Mouse (Mus musculus): ENCODE data around the gene Mipol1. TPM values are rescaled to one million over a fixed set of nuclear protein-coding genes. Genes with fewer than 3 reads are reported as not detected.
"Not testable (repeated sequence)": the region's sequence is repeated elsewhere in the genome, so short reads cannot be mapped to it uniquely, and the experiment has no call there.

Mipol1 gene
- polyA plus RNA-seq, 1 experiment: 2.9 TPM

DNA sequence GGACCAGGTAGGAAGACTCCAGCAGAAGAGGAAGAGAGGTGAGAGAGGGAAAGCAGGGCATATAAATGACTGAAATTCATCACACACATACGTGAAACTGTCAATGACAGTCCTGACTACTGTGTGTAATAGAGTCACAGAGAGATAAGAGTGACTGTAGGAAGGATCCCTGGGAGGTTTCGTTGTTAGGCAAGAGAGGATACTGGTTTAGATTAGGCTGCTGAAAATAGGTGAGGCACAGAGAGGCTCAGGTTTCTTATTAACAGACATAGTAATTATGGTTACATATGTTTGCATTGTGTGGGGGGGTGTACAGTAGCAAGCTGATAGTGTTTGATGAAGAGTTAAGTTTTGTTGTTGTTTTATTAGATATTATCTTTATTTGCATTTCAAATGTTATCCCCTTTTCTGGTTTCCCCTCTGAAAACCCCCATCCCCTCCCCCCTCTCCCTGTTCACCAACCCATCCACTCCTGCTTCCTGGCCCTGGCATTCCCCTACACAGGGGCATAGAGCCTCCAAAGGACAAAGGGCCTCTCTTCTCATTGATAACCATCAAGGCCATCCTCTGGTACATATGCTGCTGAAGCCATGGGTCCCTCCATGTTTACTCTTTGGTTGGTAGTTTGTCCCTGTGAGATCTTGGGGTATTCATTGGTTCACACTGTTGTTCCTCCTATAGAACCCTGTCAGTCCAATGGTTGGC, 157.5 kb downstream of the Mipol1 start:
- DNase-seq (ENCODE audit: low read depth): no peak
- TF ChIP-seq CTCF (IDR thresholded peaks at IDR 0.05; ENCODE audit: borderline replicate concordance, extremely low read depth, insufficient read depth, insufficient read length): no peak
- no peak for TF ChIP-seq POLR2A (IDR thresholded peaks at IDR 0.05; ENCODE audit: borderline replicate concordance, extremely low read depth, insufficient read depth, insufficient read length, poor library complexity, severe bottlenecking)

DNA sequence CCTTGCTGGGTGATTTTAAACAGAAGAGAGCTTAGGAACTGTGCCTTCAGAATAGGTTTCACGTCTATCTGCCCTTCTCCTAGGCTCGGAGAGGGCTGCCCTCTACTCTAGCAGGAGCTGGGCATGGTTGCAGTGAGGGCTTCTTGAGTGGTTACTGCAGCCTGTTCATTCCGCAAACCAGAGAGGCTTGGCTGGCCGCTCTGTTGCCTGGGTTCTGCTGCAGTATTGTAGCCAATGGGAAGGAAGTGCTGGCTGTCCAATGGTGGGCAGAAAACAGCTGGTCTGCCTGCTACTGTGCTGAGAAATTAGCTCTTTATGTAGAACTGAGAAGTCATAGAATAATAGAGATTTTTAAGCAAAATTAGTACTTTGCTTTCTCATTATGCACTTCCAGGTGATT, 169.3 kb downstream of the Mipol1 start:
- DNase-seq (ENCODE audit: low read depth): peak; percentile 57
- TF ChIP-seq CTCF (IDR thresholded peaks at IDR 0.05; ENCODE audit: borderline replicate concordance, extremely low read depth, insufficient read depth, insufficient read length) (no peak), POLR2A (IDR thresholded peaks at IDR 0.05; ENCODE audit: borderline replicate concordance, extremely low read depth, insufficient read depth, insufficient read length, poor library complexity, severe bottlenecking) (no peak)

DNA sequence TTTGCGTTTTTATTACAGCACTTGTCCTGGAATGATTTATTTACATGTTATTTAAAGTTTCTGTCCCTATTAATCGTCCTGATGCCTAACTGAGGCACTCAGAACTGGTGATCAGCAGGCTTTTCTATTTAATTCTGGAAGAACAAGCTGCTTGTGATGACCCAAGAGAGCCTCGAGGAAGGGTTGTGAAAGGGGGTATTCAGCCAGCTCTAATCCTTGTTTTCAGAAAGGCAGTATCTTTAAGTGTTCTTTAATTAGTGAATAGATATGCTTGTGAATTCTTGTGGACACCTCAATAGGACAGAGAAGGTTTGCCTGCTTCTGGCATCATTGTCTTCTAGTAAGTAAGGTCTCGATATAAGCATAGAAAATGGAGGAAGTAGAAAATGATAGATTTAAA, 170.0 kb downstream of the Mipol1 start:
- peak; percentile 37 for DNase-seq (ENCODE audit: low read depth)
- TF ChIP-seq POLR2A (IDR thresholded peaks at IDR 0.05; ENCODE audit: borderline replicate concordance, extremely low read depth, insufficient read depth, insufficient read length, poor library complexity, severe bottlenecking) (no peak), CTCF (IDR thresholded peaks at IDR 0.05; ENCODE audit: borderline replicate concordance, extremely low read depth, insufficient read depth, insufficient read length) (no peak)

DNA sequence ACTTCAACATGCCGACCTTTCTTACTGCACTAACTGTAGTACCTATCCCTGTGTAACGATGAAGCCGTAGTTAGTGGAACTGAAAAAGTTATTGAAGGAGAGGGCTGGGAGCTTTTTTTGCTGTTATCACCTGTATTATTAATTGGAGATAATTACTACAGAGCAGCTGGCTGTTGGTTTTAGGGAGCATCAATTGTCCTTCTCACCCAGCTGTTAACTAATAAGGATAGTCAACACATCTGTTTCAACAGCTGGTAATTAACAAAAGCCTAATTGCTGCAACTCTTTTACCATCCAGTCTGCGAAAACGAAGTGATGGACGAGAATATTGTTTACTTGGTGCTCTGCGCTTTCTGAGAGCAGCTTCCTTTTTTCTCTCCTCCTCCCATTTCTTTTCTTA, 170.9 kb downstream of the Mipol1 start:
- TF ChIP-seq POLR2A (IDR thresholded peaks at IDR 0.05; ENCODE audit: borderline replicate concordance, extremely low read depth, insufficient read depth, insufficient read length, poor library complexity, severe bottlenecking): no peak
- TF ChIP-seq CTCF (IDR thresholded peaks at IDR 0.05; ENCODE audit: borderline replicate concordance, extremely low read depth, insufficient read depth, insufficient read length): no peak
- DNase-seq (ENCODE audit: low read depth): peak; percentile 32

DNA sequence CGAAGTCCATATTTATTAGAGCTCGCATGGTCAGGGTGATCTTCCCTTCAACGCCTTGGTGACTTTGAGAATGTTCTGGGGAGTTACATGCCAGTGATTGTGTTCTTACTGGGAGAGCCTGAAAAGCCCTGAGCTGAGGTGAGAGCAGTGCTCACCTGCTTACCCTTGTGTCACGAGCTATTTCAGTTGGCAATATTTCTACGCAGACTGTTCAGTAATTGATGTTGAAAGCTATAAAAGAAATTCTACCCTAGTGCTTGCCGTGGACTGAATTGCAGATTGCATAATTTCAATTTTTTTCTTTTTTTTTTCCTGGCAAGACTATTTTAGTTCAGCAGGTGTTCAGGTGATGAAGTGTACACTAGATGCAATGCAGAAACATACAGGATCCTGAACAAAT, 172.1 kb downstream of the Mipol1 start:
- TF ChIP-seq CTCF (IDR thresholded peaks at IDR 0.05; ENCODE audit: borderline replicate concordance, extremely low read depth, insufficient read depth, insufficient read length) (no peak), POLR2A (IDR thresholded peaks at IDR 0.05; ENCODE audit: borderline replicate concordance, extremely low read depth, insufficient read depth, insufficient read length, poor library complexity, severe bottlenecking) (no peak)
- DNase-seq (ENCODE audit: low read depth): no peak

DNA sequence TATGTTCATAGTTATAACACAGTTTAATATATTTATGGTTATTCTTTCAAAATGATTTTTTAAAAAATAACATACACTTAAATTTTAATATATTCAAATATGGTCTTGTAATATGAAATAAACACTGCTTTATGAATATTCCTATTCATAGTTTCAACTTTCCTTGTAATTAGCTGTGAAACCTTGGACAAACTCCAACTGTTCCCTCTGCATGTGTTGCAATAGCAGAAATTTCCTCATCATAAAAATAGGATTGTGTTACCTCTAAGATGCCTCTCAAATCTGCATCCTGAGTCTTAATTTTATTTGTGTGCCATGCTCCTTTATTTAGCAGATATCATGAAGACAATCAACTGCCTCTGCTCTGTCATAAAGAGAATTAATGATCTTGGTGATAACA, 179.7 kb downstream of the Mipol1 start:
- no peak for TF ChIP-seq POLR2A (IDR thresholded peaks at IDR 0.05; ENCODE audit: borderline replicate concordance, extremely low read depth, insufficient read depth, insufficient read length, poor library complexity, severe bottlenecking)
- TF ChIP-seq CTCF (IDR thresholded peaks at IDR 0.05; ENCODE audit: borderline replicate concordance, extremely low read depth, insufficient read depth, insufficient read length): no peak
- DNase-seq (ENCODE audit: low read depth): no peak

DNA sequence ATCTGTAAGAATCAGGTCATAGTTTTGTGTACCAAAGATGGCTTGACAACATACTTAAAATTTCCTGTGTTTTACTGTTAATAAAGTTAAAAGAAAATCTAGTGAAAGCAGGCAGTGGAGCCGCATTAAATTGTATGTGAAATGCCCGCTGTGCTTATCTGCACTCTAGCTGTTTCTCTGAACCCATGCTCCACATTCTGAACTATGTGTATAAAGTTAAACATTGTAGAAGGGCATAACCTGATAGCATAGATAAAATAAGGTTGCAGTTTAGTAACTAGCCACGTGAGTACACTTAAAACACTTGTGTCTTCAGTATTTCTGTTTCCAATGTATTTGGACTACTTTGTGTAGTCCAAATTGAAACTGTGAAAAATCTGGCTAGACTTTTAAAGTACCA, 183.6 kb downstream of the Mipol1 start:
- TF ChIP-seq POLR2A (IDR thresholded peaks at IDR 0.05; ENCODE audit: borderline replicate concordance, extremely low read depth, insufficient read depth, insufficient read length, poor library complexity, severe bottlenecking): no peak
- no peak for TF ChIP-seq CTCF (IDR thresholded peaks at IDR 0.05; ENCODE audit: borderline replicate concordance, extremely low read depth, insufficient read depth, insufficient read length)
- DNase-seq (ENCODE audit: low read depth): no peak

DNA sequence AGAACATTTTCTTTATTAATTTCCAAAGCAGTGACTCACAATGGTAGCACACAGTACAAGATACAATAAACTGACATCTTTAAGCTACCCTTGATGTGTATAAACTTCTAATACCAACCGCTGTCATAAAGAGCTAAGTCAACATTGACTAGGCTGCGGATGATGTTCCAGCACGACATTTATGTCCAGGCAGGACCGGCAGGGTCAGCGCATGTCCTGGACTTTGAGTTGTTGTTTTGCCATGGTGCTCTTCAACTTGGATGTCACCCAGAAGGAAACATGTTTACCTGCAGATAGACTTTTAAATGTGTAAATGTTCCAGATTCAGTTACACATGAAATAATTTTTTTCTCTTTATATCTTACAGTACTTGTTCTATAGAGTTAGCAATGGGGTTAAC, 194.7 kb downstream of the Mipol1 start:
- no peak for DNase-seq (ENCODE audit: low read depth)
- TF ChIP-seq POLR2A (IDR thresholded peaks at IDR 0.05; ENCODE audit: borderline replicate concordance, extremely low read depth, insufficient read depth, insufficient read length, poor library complexity, severe bottlenecking) (no peak), CTCF (IDR thresholded peaks at IDR 0.05; ENCODE audit: borderline replicate concordance, extremely low read depth, insufficient read depth, insufficient read length) (no peak)

DNA sequence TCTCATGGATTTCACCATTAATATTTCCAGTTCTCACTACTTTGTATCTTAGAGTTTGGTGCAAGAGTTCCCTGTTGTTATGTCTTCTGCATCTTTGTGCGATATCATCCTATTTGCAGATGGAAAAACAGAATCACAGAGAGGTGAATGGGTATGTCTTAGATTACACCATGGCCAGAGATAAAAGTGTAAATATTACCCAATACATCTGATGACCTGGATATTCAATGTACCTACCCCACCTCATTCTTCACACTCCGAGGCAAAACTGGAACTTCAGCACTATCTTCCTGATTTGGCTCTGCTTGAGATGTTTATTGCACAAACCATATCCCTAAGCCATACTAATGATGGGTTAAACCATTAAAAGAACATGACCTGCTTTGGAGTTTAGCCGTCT, 198.0 kb downstream of the Mipol1 start:
- TF ChIP-seq POLR2A (IDR thresholded peaks at IDR 0.05; ENCODE audit: borderline replicate concordance, extremely low read depth, insufficient read depth, insufficient read length, poor library complexity, severe bottlenecking): no peak
- TF ChIP-seq CTCF (IDR thresholded peaks at IDR 0.05; ENCODE audit: borderline replicate concordance, extremely low read depth, insufficient read depth, insufficient read length): no peak
- DNase-seq (ENCODE audit: low read depth): no peak

DNA sequence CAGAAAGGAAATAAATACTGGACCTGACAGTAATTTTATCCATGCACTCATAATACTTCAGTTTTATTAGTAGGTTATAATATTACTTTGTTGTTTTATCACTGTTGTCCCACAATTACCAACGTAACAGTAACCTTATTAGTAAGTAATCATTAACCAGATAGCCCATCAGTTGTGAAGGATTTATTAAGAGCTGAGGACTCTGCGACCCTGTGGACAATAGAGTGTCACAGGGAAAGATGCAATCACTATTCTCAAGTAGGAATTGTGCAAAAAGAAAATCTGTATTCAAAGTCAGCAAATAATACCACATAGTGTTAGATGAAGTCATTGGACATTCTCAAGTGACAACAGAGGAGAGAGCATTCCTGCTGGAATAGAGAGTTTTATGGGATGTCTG, 198.5 kb downstream of the Mipol1 start:
- TF ChIP-seq CTCF (IDR thresholded peaks at IDR 0.05; ENCODE audit: borderline replicate concordance, extremely low read depth, insufficient read depth, insufficient read length) (no peak), POLR2A (IDR thresholded peaks at IDR 0.05; ENCODE audit: borderline replicate concordance, extremely low read depth, insufficient read depth, insufficient read length, poor library complexity, severe bottlenecking) (no peak)

DNA sequence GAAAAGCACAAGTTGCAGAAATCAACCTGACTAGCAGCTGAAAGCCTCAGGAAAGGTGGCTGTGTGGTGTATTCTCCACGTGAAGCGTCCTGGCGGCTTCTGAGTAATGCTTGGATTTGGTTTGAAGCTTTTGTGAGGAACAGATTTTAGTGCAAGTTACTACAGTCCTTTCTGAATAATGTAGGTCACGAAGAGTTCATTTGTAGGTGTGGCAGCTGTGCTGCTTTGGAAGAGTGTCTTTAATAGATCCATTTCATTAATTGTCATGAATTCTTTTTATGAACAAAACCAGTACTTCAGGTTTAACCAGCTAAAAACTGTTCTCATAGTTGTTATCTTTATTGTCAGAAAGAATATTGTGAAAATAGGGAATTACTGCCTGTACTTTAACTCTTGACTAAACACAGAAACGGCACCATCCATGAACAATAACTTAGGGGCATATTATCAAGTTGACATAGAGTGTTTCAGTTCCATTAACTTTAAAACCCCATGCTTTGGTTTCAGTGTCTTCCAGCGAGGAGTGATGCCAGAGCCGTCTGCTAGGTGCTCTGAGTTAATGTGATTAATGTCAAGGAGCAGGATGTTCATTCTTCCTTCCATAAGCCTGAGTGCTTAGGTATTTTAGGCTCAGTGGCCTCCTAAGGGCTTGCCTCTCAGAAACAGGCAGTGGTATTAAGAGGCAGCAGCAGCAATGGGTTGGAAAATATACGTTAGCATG, 206.9 kb downstream of the Mipol1 start:
- not testable (repeated sequence) for DNase-seq (ENCODE audit: low read depth)

More for the DNA sequence above, 198.5 kb downstream of the Mipol1 start:
- no peak for DNase-seq (ENCODE audit: low read depth)

DNA sequence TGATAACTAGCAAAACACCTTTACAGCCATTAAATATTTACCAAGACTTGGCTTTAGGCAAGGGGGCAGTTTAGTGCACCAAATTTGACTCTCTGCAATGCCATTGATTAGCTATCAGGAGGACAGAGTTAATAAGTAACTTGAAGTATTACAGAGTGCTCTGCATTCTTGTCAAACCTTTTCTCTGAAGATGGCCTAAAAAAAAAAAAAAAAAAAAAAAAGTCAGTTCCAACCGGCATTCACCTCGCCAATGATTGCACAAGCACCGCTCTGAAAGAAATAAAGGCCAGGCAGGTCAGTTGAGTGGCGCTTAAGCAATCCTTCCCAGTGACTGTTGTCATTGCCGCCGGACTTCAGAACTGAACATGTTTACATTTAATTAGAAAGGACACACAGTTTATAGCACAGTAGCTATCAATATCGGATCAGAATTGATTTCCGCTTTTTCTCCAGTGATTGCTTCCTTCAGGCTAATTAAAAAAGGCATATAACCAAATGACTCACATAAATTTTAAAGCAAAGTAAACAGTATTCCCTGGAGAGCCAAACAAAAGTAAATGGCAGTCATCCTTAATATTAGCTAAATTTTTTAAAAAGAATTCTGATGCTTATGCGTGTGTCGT, 214.2 kb downstream of the Mipol1 start:
- TF ChIP-seq CTCF (IDR thresholded peaks at IDR 0.05; ENCODE audit: borderline replicate concordance, extremely low read depth, insufficient read depth, insufficient read length): no peak
- TF ChIP-seq POLR2A (IDR thresholded peaks at IDR 0.05; ENCODE audit: borderline replicate concordance, extremely low read depth, insufficient read depth, insufficient read length, poor library complexity, severe bottlenecking): no peak
- DNase-seq (ENCODE audit: low read depth): peak; percentile 9

Measured in brain, embryonic 14.5 days (tissue).